Mouse (Mus musculus) brain, embryonic 14.5 days (tissue): ENCODE results near the gene Bri3.

Experiments
- CTCF ChIP-seq: fragments of 200-500 bp; IDR thresholded peaks from 2 replicates; pipeline ENCODE4 v1.5.1; 2012; ENCODE audit warnings: inconsistent platforms, mild to moderate bottlenecking, moderate library complexity, borderline replicate concordance; ENCODE audit not compliant: insufficient read depth, insufficient read length; ENCODE audit errors: extremely low read depth
- POLR2A ChIP-seq: fragments of 200-500 bp; IDR thresholded peaks from 2 replicates; pipeline ENCODE4 v1.6.1; 2012; ENCODE audit warnings: mild to moderate bottlenecking, inconsistent platforms, borderline replicate concordance; ENCODE audit not compliant: poor library complexity, insufficient read depth, insufficient read length, severe bottlenecking; ENCODE audit errors: extremely low read depth

GRCm38 (mm10) chr5:144400821-144401220 lies 156.6 kb downstream of the Bri3 start:
- TF ChIP-seq POLR2A, result no peak
- no peak for TF ChIP-seq CTCF
